Mouse (Mus musculus): ENCODE data around the gene Bcat1. TPM values are rescaled to one million over a fixed set of nuclear protein-coding genes. Genes with fewer than 3 reads are reported as not detected.

Gene Bcat1
- total and polyA plus RNA-seq, 2 experiments from 2014 or later = 59.7 to 94.3 TPM

DNA sequence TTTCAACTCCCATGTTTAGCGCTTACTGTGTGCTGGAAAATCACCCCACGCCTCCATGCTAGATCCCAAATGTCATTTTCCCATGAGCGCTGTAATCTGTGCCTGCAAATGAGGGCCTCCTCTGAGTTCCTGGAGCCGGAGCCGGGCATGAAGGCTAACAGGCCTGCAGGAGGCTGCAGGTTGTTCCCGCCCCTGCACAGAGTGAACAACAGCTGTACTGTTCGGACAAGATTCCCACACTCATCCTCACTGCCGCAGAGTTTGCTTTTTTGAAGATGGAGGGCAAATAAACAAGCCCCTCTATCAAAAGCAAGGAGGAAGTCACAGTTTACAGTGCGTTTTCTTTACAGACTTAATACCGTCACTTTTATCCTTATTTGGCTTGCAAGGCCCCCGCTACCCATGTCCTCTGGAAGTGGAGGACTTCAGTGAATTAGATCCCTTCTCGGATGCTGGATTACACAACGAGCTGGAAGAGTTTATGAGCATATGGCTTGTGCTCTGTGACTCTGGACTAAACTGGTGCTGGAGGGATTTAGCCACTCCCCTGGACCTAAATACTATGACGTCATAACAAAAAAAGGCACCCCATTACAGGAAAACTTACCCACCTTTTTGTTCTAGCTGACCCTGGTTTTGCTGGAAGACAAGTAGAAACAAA, 120.0 kb downstream of the Bcat1 start:
- no peaks in the 10 kb centered on the region for H3K27me3 ChIP-seq (ENCODE audit: insufficient read depth, low read length)
- 64% methylated on average over 14 of the region's 14 CpGs for WGBS
- ATAC-seq = no peak
- no peaks in the 10 kb centered on the region for H3K9me3 ChIP-seq (ENCODE audit: low read length)
- no peak overlapping the region for H3K9ac ChIP-seq (replicated peaks; ENCODE audit: low read length)
- no peak overlapping the region for H3K4me3 ChIP-seq (ENCODE audit: low read length)
- no peak for TF ChIP-seq CTCF (IDR thresholded peaks at IDR 0.05; ENCODE audit: low read depth)
- no peaks in the 10 kb centered on the region for H3K36me3 ChIP-seq (ENCODE audit: insufficient read depth, low read length)
- no peak for DNase-seq (ENCODE audit: low spot score)
- no peaks in the 10 kb centered on the region for H3K4me1 ChIP-seq (ENCODE audit: insufficient read depth, low read length)
- no peak overlapping the region for H3K27ac ChIP-seq
- H3K4me2 ChIP-seq (ENCODE audit: low read depth, low read length) = no peak overlapping the region

DNA sequence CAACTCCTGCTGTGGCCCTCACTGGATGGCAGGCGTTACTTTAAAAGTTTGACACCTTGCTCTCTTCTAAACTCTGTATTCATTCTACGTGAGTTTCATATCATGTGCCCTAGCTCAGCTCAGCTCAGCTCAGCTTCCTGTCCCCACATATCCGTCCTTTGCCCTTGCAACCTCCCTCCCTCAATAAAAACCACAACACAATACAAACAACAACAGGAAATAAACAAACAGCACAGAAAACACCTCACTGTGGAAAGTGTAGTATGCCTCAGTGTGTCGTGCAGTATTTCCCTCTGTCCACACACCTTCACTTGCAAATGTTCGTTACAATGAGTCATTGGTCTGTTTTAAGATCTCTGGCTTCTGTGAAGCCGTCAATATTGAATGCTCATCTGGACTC, 123.1 kb downstream of the Bcat1 start:
- no peaks in the 10 kb centered on the region for H3K27me3 ChIP-seq (ENCODE audit: insufficient read depth, low read length)
- no peak overlapping the region for H3K4me2 ChIP-seq (ENCODE audit: low read depth, low read length)
- no peaks in the 10 kb centered on the region for H3K9me3 ChIP-seq (ENCODE audit: low read length)
- 88% methylated on average over 6 of the region's 6 CpGs for WGBS
- no peak overlapping the region for H3K9ac ChIP-seq (replicated peaks; ENCODE audit: low read length)
- no peak overlapping the region for H3K4me3 ChIP-seq (ENCODE audit: low read length)
- no peaks in the 10 kb centered on the region for H3K36me3 ChIP-seq (ENCODE audit: insufficient read depth, low read length)
- no peak overlapping the region for H3K27ac ChIP-seq
- ATAC-seq (no peak), DNase-seq (ENCODE audit: low spot score) (no peak)
- TF ChIP-seq CTCF (IDR thresholded peaks at IDR 0.05; ENCODE audit: low read depth) = no peak
- no peaks in the 10 kb centered on the region for H3K4me1 ChIP-seq (ENCODE audit: insufficient read depth, low read length)

DNA sequence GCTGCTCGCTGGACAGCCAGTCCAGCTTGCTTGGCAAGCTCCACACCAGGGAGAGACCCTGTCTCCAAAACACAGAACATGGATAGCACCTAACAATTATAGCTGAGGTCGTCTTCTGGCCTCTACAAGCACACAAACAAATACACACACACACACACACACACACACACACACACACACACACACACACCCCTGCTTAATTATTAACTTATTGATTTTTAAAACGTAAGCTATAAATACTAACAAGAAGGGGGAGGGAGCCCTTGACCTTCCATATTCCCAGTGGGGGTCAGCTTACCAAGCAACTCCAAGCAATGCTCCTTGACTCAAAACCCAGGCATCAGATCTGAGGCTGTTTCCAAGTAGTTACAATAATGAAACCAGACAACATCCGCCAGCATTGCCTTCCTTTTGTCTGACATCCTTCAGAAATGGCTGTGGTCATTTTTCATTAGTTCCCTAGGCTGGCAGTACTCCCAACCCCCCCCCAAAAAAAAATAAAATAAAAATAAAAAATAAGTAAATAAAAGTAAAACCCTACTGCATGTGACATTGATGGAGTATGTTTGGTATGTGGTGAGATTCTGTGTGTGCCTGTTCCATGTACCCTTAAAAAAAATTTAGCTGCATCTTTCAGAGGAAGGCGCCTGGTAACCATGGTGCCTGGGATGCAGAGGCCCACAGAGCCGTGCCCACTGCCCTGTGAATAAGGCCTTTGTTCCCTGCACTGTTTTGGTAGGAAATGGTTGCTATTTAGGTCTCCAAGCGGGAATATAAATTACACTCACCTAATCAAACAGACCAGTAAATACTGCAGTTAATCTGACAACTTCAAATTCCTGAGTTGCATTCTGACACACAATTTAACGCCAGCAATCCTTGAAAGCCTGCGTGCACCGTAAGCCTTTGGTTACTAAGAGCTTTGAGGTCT, 131.3 kb downstream of the Bcat1 start:
- Histone ChIP-seq H3K27me3 (ENCODE audit: insufficient read depth, low read length) (no peaks in the 10 kb centered on the region), H3K4me1 (ENCODE audit: insufficient read depth, low read length) (no peaks in the 10 kb centered on the region), H3K9ac (replicated peaks; ENCODE audit: low read length) (no peak overlapping the region), H3K9me3 (ENCODE audit: low read length) (no peaks in the 10 kb centered on the region), H3K36me3 (ENCODE audit: insufficient read depth, low read length) (no peaks in the 10 kb centered on the region), H3K4me2 (ENCODE audit: low read depth, low read length) (no peak overlapping the region), H3K27ac (peak overlapping the region; percentile 60; the same call in 1 of the 2 replicates), H3K4me3 (ENCODE audit: low read length) (no peak overlapping the region)
- ATAC-seq (peak; percentile 82), DNase-seq (ENCODE audit: low spot score) (peak; percentile 68)
- no peak for TF ChIP-seq CTCF (IDR thresholded peaks at IDR 0.05; ENCODE audit: low read depth)
- WGBS = 34% methylated on average over 10 of the region's 10 CpGs

Other genes with a start within 250 kb of the Bcat1 start
- gene Lrmp, start 39.5 kb upstream of the Bcat1 start, total RNA-seq (2014; rRNA removed) = 1.7 and 4.4 TPM in 2 replicates
- gene Lrmp, start 39.5 kb upstream of the Bcat1 start, polyA plus RNA-seq (2015; fragmentation: Nextera tagmentation; extraction: Ambion mirVana) = 0.54 and 0.74 TPM in 2 replicates
- 1.5 and 1.7 TPM in 2 replicates for gene Casc1, start 134.8 kb upstream of the Bcat1 start, total RNA-seq (2014; rRNA removed)
- gene Casc1, start 134.8 kb upstream of the Bcat1 start, polyA plus RNA-seq (2015; fragmentation: Nextera tagmentation; extraction: Ambion mirVana) = 0.80 and 1.2 TPM in 2 replicates
- gene Etfrf1, start 134.9 kb upstream of the Bcat1 start, total RNA-seq (2014; rRNA removed) = 10.9 and 11.8 TPM in 2 replicates
- gene Etfrf1, start 134.9 kb upstream of the Bcat1 start, polyA plus RNA-seq (2015; fragmentation: Nextera tagmentation; extraction: Ambion mirVana) = 33.5 and 36.3 TPM in 2 replicates
- 25.9 and 27.9 TPM in 2 replicates for gene Kras, start 174.1 kb upstream of the Bcat1 start, total RNA-seq (2014; rRNA removed)
- gene Kras, start 174.1 kb upstream of the Bcat1 start, polyA plus RNA-seq (2015; fragmentation: Nextera tagmentation; extraction: Ambion mirVana) = 70.0 and 72.5 TPM in 2 replicates

Data from hindbrain, postnatal 0 days (tissue).